Mouse (Mus musculus) olfactory bulb, adult 2 months (tissue): ENCODE data around the gene Slc2a8.

Source experiments
- CTCF ChIP-seq: fragments of 200-500 bp; IDR thresholded peaks from 2 replicates; pipeline ENCODE4 v1.5.1; 2012; ENCODE audit warnings: low read depth, mild to moderate bottlenecking, low read length, moderate library complexity; ENCODE audit not compliant: insufficient read depth
- POLR2A ChIP-seq: fragments of 200-500 bp; IDR thresholded peaks from 2 replicates; pipeline ENCODE4 v1.6.1; 2012; ENCODE audit warnings: mild to moderate bottlenecking, low read depth, low read length, moderate library complexity; ENCODE audit not compliant: insufficient read depth

GRCm38 (mm10) chr2:33018026-33018425 lies 36.1 kb upstream of the Slc2a8 start:
- TF ChIP-seq CTCF: no peak
- no peak for TF ChIP-seq POLR2A
